ENCODE assay signal across 8 mouse cellular contexts in the genomic region with DNA sequence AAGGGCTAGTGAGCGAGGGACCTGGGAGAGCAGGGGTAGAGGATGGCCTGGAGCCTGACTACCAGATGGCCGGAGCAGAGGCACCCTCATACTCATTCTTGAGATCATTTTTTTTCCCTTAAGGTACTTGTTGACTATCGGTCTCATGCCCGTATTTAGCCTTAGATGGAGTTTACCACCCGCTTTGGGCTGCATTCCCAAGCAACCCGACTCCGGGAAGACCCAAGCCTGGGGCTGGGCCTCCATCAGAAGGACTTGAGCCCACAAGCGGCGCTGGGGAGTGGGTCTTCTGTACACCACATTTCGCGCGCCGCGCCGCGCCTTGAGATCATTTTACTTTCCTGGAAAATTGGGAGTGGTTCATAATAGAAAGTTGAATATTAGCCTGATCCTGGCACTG.
DNase-seq lines count a peak whose midpoint lies in the region; ATAC-seq and TF ChIP-seq lines count a peak whose summit lies in the region.

No protein-coding gene starts in this region.

- no peaks in the 10 kb centered on the region for H3K27me3 ChIP-seq in hindbrain, postnatal 0 days (ENCODE audit: insufficient read depth, low read length)

- peak; percentile 90 for ATAC-seq in hindbrain, postnatal 0 days

- H3K4me2 ChIP-seq in hindbrain, postnatal 0 days (ENCODE audit: low read depth, low read length): no peak overlapping the region

- TF ChIP-seq CTCF in gastrocnemius, adult 2 months (IDR thresholded peaks at IDR 0.05): no peak
- no peak for TF ChIP-seq CTCF in hindbrain, postnatal 0 days (IDR thresholded peaks at IDR 0.05; ENCODE audit: low read depth)

- no peak overlapping the region for H3K4me3 ChIP-seq in gastrocnemius, adult 2 months
- no peak overlapping the region for H3K4me3 ChIP-seq in hindbrain, postnatal 0 days (ENCODE audit: low read length)

- no peaks in the 10 kb centered on the region for H3K9me3 ChIP-seq in hindbrain, postnatal 0 days (ENCODE audit: low read length)

- 93% methylated on average over 16 of the region's 16 CpGs for WGBS in hindbrain, postnatal 0 days

- peak; percentile 98 for DNase-seq in R1 (ENCODE audit: low read depth, low spot score)
- DNase-seq in cerebellum, postnatal 14 days: peak; percentile 98 to 100
- peak; percentile 97 for DNase-seq in gastrocnemius, adult 2 months
- peak; percentile 98 for DNase-seq in hindbrain, postnatal 0 days (ENCODE audit: low spot score)
- DNase-seq in left cerebral cortex, adult 11 months (ENCODE audit: low spot score): peak; percentile 70
- peak; percentile 89 for DNase-seq in lung, postnatal 25 days (ENCODE audit: low spot score)
- DNase-seq in right cerebral cortex, postnatal 10 days (ENCODE audit: low spot score in 2 of 2): peak; percentile 93 to 97
- peak; percentile 100 for DNase-seq in urinary bladder, postnatal 25 days (ENCODE audit: low spot score)

- intact Hi-C loops in gastrocnemius, adult 2 months (cut with DNase I): no loop called here

- H3K27ac ChIP-seq in gastrocnemius, adult 2 months: no peak overlapping the region
- H3K27ac ChIP-seq in hindbrain, postnatal 0 days: no peak overlapping the region

- no peaks in the 10 kb centered on the region for H3K4me1 ChIP-seq in hindbrain, postnatal 0 days (ENCODE audit: insufficient read depth, low read length)

- H3K36me3 ChIP-seq in hindbrain, postnatal 0 days (ENCODE audit: insufficient read depth, low read length): no peaks in the 10 kb centered on the region

- H3K9ac ChIP-seq in hindbrain, postnatal 0 days (replicated peaks; ENCODE audit: low read length): no peak overlapping the region
